Mouse (Mus musculus) midbrain, embryonic 10.5 days (tissue): ENCODE results near the gene A630001G21Rik. TPM values are rescaled to one million over a fixed set of nuclear protein-coding genes. Genes with fewer than 3 reads are reported as not detected.

ENCODE experiments used
- DNase-seq: peaks from one replicate; pipeline ENCODE4 v3.0.0-alpha.2; 2017; ENCODE audit warnings: low spot score
- H3K27ac ChIP-seq: fragments of 300-500 bp; sonication (generic); replicated peaks from 2 replicates; pipeline ENCODE4 v1.5.1; 2016; ENCODE audit warnings: mild to moderate bottlenecking
- H3K27me3 ChIP-seq: fragments of 300-500 bp; sonication (generic); 2 replicates; pipeline ENCODE4 v1.6.1; 2016; ENCODE audit warnings: low read depth, mild to moderate bottlenecking; ENCODE audit not compliant: poor library complexity, severe bottlenecking
- H3K36me3 ChIP-seq: fragments of 300-500 bp; sonication (generic); 2 replicates; pipeline ENCODE4 v1.6.1; 2016; ENCODE audit warnings: mild to moderate bottlenecking, moderate library complexity
- H3K4me1 ChIP-seq: fragments of 300-500 bp; sonication (generic); 2 replicates; pipeline ENCODE4 v1.6.1; 2016
- H3K4me3 ChIP-seq: fragments of 300-500 bp; sonication (generic); 2 replicates; pipeline ENCODE4 v1.5.1; 2016; ENCODE audit warnings: mild to moderate bottlenecking, moderate library complexity
- H3K9me3 ChIP-seq: fragments of 300-500 bp; sonication (generic); replicated peaks from 2 replicates; pipeline ENCODE4 v1.6.1; 2016; ENCODE audit warnings: mild to moderate bottlenecking
- WGBS: fragments of 180-500 bp; shearing (Covaris S2); methylation state at CpG from one replicate; pipeline ENCODE4 v1.1.7; 2016; 5-methylcytosine and 5-hydroxymethylcytosine counted together
- polyA plus RNA-seq: library from polyadenylated mRNA; unstranded; fragments of >200 nt; fragmentation: Nextera tagmentation; extraction: Ambion mirVana; gene quantifications from 2 replicates; pipeline ENCODE4 v1.2.1, GENCODE M21; 2016

A630001G21Rik gene
- polyA plus RNA-seq, 1 experiment from 2014 or later: 1.1 TPM

DNA sequence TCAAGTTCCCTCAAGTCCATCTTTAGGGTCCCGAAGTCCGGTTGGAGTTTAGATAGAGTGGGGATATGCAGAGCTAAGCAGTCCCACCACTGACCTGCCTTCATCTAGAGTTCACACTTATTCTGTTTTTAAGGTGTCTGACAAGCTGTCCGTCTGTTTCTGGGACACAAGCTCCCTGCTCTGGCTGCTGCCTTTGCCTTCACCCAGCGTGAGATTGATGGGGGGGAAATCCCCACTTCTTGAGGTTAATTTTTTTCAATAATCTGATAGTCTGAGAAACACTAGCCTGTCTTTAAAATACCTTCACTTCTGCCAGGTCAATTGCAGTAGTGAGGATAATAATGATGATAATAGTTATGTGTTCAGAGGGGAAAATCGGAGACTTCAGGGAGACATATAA lies 36.1 kb downstream of the A630001G21Rik start:
- no peak overlapping the region for H3K4me3 ChIP-seq
- H3K27ac ChIP-seq: peak overlapping the region; percentile 71
- H3K36me3 ChIP-seq: no peaks in the 10 kb centered on the region
- H3K27me3 ChIP-seq: 0 out of 2 replicates have a peak, but pooled peaks cover 3% of the 10 kb centered on the region
- no peak for DNase-seq
- 60% methylated on average over 5 of the region's 5 CpGs for WGBS
- H3K9me3 ChIP-seq: no peaks in the 10 kb centered on the region
- H3K4me1 ChIP-seq: peaks cover 22% of the 10 kb centered on the region

DNA sequence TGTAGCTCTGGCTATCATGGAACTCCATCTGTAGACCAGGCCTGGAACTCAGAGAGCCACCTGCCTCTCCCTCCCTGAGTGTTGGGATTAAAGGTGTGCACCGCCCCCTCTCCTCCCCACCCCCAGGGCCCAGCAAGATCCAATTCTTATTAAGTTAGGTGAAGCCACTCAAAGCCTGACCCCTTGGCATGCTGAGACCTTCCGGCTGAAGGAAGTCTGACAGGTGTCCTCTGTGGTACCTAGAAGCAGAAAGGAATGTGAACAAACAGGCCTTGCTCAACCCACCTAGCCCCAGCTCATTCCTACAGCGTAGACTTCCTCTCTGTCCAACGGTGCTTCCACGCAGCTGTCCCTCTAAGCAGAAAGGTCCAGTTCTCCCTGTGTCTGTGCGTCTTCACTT lies 37.5 kb downstream of the A630001G21Rik start:
- Histone ChIP-seq H3K27ac (peak overlapping the region; percentile 23; the same call in 1 of the 2 replicates), H3K4me1 (peaks cover 27% of the 10 kb centered on the region), H3K4me3 (no peak overlapping the region), H3K27me3 (0 out of 2 replicates have a peak, but pooled peaks cover 3% of the 10 kb centered on the region), H3K36me3 (no peaks in the 10 kb centered on the region), H3K9me3 (no peaks in the 10 kb centered on the region)
- no peak for DNase-seq
- WGBS: 77% methylated on average over 6 of the region's 6 CpGs

DNA sequence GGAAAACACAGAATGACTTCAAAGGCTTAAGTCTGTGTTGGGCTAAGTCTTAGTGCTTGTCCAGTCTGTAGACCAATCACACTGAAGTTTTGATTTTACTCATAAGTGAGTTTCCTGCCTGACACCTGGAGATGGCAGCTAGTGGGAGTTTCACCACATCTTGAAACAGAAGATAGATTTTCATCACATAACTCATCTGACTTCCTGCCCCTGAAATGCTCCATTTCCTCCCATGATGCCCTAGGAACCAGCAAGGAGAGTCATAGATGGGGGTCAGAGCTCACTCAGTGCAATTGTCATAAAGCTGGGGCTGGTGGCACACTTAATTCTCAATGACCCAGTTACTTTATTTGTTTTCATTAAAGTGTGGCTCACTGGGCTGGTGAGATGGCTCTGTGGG lies 38.6 kb downstream of the A630001G21Rik start:
- Histone ChIP-seq H3K4me3 (no peak overlapping the region), H3K36me3 (no peaks in the 10 kb centered on the region), H3K4me1 (peaks cover 27% of the 10 kb centered on the region), H3K9me3 (no peaks in the 10 kb centered on the region), H3K27ac (no peak overlapping the region), H3K27me3 (no peaks in the 10 kb centered on the region)
- DNase-seq: no peak

DNA sequence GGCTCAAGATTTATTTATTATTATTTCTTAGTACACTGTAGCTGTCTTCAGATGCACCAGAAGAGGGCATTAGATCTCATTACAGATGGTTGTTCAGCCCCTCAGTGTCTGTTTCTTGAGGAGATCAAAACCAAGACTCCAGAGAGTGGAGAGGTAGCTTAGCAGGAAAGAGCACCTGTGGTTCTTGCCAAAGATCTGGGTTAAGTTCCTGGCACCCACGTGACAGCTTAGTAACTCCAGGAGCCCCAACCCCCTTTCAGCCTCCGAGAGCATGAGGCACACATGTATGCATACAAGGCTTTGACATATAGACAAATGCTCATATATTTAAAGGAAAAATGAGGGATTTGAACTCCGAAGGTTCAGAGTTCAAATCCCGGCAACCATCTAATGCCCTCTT lies 39.4 kb downstream of the A630001G21Rik start:
- Histone ChIP-seq H3K27ac (no peak overlapping the region), H3K36me3 (no peaks in the 10 kb centered on the region), H3K4me3 (no peak overlapping the region), H3K9me3 (no peaks in the 10 kb centered on the region), H3K27me3 (no peaks in the 10 kb centered on the region), H3K4me1 (peaks cover 27% of the 10 kb centered on the region)
- WGBS: 93% methylated on average over 4 of the region's 4 CpGs
- no peak for DNase-seq

DNA sequence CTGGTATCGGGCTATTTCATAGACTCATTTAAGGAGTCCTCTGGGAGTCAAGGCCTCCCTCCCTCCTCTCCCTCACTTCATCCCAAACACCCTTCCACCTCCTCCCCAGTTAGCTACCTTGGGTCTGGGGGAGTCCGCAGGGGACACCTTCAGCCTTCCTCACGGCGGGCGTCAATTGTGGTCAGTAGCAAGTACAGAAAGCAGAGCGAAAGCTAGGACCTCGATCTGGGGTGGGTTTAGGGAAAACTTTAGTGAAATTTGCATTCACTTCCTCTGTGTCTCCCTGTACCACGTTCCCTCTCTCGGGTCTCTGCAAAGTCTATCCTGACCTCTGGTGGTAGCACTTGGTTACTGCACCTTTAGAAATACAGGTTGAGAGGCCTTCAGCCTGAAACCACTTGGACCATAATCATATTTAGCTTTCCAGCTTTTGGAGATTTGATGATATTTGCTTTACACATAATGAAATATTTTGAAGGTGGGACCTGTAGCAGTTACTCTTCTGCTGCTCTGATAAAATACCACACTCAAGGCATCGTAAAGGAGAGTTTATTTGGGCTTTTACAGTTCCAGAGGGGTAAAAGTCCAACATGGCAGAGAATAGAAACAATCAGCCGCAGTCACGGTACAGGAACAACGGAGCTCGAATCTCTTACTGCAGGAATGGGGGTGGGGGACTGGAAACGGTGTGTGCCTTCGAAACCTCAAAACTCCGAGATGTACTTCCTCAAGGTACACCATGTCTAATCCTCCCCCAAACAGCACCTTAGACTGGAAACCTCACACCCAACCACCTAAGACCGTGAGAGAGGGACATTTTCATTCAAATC lies 41.9 kb downstream of the A630001G21Rik start:
- Histone ChIP-seq H3K27me3 (no peaks in the 10 kb centered on the region), H3K27ac (peak overlapping the region; percentile 79), H3K9me3 (no peaks in the 10 kb centered on the region), H3K4me3 (peak overlapping the region; percentile 45), H3K36me3 (no peaks in the 10 kb centered on the region), H3K4me1 (peaks cover 12% of the 10 kb centered on the region)
- 43% methylated on average over 18 of the region's 18 CpGs for WGBS
- peak; percentile 57 for DNase-seq

DNA sequence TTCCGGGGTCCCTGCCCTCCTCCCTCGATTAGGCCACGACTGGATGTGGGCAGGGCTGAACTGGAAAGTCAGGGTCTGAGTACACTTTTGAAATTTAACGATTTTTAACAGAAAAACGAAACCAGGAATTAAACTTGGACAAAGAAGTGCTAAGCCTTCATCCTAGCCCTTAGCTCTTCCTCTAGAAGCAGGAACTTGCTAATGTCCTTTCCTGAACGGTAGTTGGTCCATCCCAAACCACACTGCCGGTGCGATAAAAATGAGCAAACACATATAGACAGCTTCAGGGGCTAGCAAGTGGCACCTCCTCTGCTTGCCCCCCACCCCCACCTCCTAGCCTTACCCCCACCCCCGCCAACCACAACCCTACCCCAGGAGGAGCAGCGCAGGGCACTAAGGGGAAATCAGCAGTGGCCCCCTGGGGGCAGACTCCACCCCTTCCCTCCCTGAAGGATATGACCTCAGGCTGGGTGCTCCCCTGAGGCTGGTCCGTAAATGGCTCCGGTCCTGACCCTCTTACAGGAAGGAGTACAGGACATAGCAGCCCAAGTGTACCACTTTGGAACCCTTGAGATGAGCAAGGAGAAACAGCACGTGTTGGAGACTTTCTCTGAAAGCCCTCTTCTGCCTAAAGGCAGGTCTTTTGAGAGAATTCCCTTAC lies 42.9 kb downstream of the A630001G21Rik start:
- Histone ChIP-seq H3K27ac (peak overlapping the region; percentile 79; the same call in 1 of the 2 replicates), H3K27me3 (no peaks in the 10 kb centered on the region), H3K36me3 (no peaks in the 10 kb centered on the region), H3K4me3 (peak overlapping the region; percentile 45; the same call in 1 of the 2 replicates), H3K9me3 (no peaks in the 10 kb centered on the region), H3K4me1 (peaks cover 10% of the 10 kb centered on the region)
- DNase-seq: no peak
- WGBS: 75% methylated on average over 13 of the region's 13 CpGs

DNA sequence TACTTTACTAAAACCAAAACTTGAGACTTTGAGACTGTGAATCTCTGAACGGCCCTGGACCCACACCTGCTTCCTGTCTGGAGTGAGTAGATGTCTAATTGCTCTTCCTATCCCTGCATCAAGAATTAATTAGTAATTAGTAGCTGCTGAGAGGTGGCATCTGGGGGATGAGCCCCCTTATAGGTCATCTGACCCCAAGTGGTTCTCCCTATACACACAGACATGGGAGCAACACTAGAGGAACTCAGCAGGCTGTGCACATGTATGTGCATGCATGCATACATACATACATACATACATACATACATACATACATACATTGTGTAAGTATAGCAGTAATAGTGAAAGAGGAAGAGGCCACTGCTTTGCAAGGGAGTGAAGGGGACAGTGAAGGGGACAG lies 43.9 kb downstream of the A630001G21Rik start:
- H3K9me3 ChIP-seq: no peaks in the 10 kb centered on the region
- H3K27me3 ChIP-seq: no peaks in the 10 kb centered on the region
- DNase-seq: no peak
- H3K4me1 ChIP-seq: peaks cover 10% of the 10 kb centered on the region
- H3K36me3 ChIP-seq: no peaks in the 10 kb centered on the region
- WGBS: 100% methylated on average over 1 of the region's 1 CpGs
- no peak overlapping the region for H3K27ac ChIP-seq
- no peak overlapping the region for H3K4me3 ChIP-seq

DNA sequence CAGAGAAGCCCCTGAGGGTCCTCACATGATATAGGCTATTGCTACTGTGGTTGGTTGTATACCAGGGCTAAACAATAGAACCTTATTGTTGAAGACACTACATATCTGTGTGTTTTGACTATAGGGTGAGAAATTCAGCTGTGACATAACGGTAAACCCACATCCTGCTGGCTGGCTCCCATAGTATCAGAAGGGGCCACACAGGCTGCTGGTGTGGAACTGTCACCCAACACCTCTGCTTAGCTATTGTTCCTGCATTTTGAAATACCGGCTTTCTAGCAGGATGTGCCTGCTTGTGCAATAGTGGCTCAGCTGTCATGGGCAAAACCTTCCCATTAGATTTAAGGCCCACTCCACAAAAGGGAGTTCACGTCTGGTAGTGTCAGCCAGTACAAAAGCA lies 45.9 kb downstream of the A630001G21Rik start:
- 82% methylated on average over 3 of the region's 3 CpGs for WGBS

DNA sequence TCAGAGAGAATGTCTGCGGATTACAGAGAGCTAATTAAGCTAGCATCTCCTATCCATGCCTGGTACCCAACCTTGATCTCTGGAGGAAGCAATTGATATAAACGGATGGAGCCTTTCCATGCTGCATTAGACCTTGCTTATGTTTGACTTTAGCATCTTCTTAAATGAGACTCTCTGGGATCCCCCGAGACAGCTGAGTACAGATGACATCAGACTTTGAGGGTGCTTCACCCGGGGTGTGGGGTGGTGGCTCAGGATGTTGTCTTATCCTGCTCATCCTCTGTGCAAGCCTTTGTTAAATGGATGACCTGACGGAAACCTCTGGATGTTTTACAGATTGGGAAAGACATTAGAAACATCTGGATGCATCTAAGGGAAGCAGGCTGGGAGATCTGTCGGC lies 48.0 kb downstream of the A630001G21Rik start:
- no peak for DNase-seq
- Histone ChIP-seq H3K27me3 (no peaks in the 10 kb centered on the region), H3K4me3 (no peak overlapping the region), H3K27ac (no peak overlapping the region), H3K4me1 (0 out of 2 replicates have a peak, but pooled peaks cover 4% of the 10 kb centered on the region), H3K9me3 (no peaks in the 10 kb centered on the region), H3K36me3 (no peaks in the 10 kb centered on the region)
- WGBS: 89% methylated on average over 6 of the region's 6 CpGs

More for the DNA sequence above, 45.9 kb downstream of the A630001G21Rik start:
- no peaks in the 10 kb centered on the region for H3K9me3 ChIP-seq
- H3K4me3 ChIP-seq: no peak overlapping the region
- no peaks in the 10 kb centered on the region for H3K27me3 ChIP-seq
- peaks cover 10% of the 10 kb centered on the region for H3K4me1 ChIP-seq
- no peak for DNase-seq
- H3K36me3 ChIP-seq: no peaks in the 10 kb centered on the region
- H3K27ac ChIP-seq: no peak overlapping the region

DNA sequence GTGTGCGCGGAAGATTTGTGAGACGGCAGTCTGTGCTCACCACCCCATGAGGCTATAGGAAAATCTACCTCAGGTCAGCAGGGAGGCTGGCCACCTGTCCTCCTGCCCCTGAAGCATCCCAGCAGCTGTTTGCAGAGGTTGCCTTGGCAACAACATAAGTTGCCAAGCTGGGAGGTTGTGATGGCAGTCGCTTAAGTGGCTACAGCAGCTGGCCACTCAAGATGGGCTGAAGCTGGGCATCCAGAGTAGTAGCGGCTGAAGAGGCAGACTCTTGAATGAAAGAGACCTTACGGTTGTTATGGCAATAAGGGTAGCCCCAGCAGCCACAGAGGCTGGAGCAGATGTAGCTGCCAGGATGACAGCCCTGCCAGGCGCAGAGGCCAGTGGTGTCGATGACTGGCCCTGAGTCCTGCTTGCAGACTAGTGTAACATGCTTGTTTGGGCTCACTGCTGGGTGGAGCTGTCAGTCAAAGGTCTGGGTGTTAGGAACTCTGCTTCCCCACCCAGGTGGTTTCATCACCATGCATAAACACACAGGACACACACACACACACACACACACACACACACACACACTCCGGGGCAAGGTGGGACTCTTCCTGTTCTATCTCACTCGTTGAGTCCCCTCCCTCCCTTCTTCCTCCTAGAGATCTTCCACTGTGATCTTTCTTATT lies 58.1 kb downstream of the A630001G21Rik start:
- Histone ChIP-seq H3K4me3 (no peak overlapping the region), H3K36me3 (no peaks in the 10 kb centered on the region), H3K4me1 (peaks cover 14% of the 10 kb centered on the region), H3K27me3 (no peaks in the 10 kb centered on the region), H3K9me3 (no peaks in the 10 kb centered on the region), H3K27ac (no peak overlapping the region)
- 81% methylated on average over 10 of the region's 10 CpGs for WGBS
- peak; percentile 29 for DNase-seq

DNA sequence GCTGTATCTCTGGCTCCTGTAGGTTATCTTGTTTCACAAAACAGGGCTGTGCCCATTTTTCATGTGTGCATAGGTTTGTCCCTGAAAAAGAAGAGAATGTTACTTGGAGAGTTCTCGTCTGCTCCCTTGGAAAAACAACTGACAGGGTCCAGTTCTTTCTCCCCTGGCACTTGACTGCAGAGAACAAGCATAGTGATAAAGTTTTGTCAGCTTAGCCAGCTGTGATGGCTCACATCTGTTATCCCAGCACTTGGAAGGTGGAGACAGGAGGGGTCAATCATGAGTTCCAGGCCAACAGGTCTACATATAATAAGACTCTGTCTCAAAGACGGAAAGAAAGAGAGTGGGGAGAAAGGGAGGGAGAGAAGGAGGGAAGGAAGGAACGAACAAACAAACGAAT lies 59.4 kb downstream of the A630001G21Rik start:
- peaks cover 14% of the 10 kb centered on the region for H3K4me1 ChIP-seq
- WGBS: 89% methylated on average over 4 of the region's 4 CpGs
- H3K36me3 ChIP-seq: no peaks in the 10 kb centered on the region
- no peak overlapping the region for H3K27ac ChIP-seq
- DNase-seq: no peak
- H3K9me3 ChIP-seq: no peaks in the 10 kb centered on the region
- no peak overlapping the region for H3K4me3 ChIP-seq
- H3K27me3 ChIP-seq: no peaks in the 10 kb centered on the region

DNA sequence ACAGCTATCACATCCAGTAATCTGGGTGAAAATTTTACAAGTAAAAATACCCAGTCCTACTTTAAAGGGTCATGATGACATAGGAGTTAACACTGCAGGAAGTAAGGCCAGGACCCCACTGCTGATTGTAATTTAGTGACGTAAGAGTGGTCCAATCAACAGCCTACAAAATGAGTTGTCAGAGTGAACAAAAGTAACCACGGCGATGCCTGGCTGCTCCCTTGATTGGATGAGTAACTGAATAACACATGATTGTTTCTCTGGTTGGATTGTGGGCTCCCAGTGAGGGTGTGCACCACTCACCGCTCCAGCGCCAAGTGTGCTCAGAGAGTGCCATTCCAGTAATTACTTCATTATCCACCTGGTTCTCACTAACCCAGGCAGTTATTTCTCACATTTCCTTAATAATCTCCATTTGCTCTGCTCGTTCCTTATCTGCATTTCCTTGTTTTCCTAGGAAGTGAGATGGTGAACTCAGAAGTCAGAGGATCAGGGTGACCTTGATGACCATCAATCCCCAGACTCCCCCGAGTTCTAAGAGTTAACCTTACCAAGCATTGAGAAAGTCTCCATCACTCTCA lies 61.9 kb downstream of the A630001G21Rik start:
- no peak for DNase-seq
- Histone ChIP-seq H3K9me3 (no peaks in the 10 kb centered on the region), H3K4me3 (no peak overlapping the region), H3K4me1 (peaks cover 10% of the 10 kb centered on the region), H3K27ac (no peak overlapping the region), H3K27me3 (no peaks in the 10 kb centered on the region), H3K36me3 (no peaks in the 10 kb centered on the region)
- WGBS: 66% methylated on average over 7 of the region's 7 CpGs
